Mouse (Mus musculus) MEL-GATA-1-ER (cell line): ENCODE results near the gene Rbl1.

Experiments
- DNase-seq: peaks from one replicate; pipeline ENCODE4 v3.0.0-alpha.2; 2012; ENCODE audit warnings: low read depth; ENCODE audit errors: extremely low read depth

The Rbl1 gene

DNA sequence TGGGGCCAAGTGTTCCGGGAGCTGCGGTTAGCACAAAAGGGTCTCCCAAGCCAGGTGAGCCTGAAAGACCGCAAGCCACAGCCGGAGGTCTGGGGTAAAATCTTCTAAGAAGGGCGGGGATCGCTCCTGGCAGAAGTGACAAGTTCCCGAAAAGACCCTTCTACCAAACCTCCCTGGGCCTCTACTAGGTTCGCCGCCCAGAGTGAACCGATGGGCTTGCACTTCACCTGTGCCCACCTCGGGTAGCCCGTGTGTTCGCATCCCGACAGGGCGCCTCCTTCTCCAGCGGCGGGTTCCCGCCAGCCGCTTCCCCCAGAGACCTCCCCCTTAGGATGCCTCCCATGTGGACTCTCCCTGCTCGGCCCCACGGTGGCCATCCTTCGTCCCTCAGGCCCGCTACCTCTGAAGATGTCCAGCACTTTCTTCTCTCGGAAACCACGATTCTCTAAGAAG is 69.8 kb downstream of the Rbl1 start:
- no peak for DNase-seq

DNA sequence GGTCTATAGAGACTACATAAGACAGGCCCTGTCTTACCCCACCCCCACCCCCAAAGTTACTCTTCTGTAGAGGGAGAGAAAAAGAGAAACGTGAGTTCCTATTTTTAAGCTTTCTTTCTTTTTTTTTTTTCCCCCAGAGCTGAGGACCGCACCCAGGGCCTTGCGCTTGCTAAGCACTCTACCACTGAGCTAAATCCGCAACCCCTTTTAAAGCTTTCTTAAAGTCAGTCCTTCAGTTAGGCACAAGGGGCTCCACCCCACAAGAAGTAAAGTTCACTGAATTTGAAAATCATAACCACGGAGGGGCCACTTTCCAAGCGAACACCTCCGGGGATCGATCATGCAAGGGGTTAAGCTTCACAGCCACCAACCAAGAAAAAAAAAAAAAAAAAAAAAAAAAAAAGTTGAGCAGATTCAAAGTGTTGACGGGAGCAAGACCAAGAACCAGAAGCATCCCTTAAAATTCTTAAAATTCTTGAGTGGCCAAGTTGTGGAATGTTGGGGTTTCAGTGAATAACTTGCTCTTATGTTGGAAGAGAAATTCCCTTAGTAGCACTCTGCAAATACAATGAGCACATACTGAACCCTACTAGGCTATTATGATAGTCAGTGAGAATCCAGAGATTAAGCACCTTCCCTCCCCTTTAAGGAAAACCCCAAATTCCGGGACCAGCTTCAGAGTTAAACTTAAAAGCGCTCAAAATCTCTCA is 70.4 kb downstream of the Rbl1 start:
- no peak for DNase-seq

DNA sequence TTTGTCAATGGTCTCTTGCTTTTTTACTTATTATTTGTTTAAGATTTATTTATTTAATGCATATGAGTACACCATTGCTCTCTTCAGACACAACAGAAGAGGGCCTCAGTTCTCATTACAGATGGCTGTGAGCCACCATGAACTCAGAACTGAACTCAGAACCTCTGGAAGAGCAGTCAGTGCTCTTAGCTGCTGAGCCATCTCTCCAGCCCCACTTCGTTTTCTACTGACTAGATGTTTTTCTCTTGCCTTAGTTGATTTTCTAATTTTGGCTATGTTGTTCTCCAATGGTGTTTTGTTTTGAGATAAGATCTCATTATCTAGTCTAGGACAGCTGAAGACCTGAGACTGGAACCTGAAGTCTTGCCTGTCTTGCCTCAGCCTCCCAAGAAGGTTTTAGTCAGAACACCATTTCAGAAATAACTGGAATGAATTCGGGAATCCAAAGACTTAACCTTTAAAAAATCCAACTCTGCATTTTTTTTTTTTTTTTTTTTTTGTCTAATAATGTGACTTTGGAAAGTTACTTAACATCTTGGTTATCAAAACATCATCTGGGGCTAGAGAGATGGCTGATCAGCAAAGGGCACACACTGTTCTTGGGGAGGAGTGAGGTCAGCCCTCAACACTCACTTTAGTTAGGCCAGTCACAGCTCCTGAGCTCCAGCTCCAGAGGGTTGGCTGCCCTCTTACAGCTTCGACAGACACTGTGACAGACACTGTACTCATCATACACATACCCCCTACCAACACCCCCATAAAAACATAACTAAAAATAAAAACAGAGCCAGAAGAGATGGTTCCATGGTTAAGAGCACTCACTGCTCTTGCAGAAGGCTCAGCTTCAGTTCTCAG is 71.4 kb downstream of the Rbl1 start:
- no peak for DNase-seq

DNA sequence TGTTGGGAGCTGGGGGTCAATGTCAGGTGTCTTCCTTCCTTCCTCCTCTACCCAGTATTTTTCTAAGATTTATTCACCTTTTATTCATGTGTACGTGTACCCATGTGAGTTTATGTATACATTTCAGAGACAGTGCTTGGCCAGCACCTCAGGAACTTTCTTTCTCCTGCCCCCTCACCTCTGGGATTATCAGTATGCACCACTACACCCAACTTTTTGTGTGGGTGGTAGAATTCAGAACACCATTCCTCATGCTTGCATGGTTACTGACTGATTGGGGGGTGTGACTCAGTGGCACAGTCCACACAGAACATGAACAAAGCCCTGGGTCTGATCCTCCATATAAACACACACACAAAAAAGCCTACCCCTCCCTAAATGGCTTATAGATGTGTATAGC is 72.2 kb downstream of the Rbl1 start:
- no peak for DNase-seq

DNA sequence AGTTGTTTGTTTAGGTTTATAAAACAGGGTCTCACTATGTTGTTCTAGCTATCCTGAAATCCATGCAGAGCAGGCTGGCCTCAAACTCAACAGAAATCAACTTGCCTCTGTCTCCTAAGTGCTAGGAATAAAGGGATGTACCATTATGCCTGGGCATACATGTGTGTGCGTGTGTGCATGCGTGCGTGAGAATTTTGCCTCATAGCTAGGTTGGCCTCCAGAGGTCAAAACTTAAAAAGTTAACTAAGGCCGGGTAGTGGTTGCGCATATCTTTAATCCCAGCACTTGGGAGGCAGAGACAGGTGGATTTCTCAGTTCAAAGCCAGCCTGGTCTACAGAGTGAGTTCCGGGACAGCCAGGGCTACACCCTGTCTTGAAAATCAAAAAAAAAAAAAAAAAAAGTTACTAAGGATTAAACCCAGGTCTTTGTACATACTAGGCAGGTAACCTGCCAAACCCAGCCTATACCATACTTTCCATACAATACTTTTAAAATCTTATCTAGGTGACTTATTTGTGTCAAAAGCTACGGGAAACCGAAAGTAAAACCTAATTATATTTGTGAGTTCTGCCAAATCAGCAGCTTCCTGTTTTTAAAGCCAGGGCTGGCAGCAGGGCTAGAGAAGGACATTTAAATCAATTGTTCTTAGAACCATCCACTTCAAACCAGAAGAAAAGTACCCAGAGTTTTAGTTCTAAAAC is 73.4 kb downstream of the Rbl1 start:
- peak; percentile 49 for DNase-seq

DNA sequence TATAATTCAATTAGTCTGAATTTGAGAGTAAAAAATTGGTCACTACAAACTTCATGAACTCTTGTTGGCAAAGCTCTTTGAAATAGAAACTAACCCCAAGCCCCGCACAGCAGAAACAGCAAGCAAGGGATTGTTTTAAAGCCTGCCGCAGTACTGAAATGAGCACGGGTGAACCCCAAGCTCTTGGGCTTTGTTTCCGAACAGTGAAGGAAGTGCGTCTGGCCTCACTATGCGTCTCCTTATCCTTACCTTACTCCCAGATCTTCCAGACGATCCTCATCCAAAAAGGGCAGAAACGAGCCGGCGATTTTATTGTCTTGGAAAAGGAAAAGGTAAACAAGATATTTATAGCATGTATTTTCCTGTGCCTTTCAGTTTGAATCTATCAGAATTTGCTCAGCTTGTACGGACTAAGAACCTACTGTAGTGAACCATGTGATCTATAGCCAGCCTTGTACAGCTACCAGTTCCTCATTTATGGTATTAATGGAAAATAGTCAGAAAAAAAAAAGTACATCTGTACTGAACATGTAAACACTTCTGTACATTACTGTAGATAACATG is 74.7 kb downstream of the Rbl1 start:
- no peak for DNase-seq

DNA sequence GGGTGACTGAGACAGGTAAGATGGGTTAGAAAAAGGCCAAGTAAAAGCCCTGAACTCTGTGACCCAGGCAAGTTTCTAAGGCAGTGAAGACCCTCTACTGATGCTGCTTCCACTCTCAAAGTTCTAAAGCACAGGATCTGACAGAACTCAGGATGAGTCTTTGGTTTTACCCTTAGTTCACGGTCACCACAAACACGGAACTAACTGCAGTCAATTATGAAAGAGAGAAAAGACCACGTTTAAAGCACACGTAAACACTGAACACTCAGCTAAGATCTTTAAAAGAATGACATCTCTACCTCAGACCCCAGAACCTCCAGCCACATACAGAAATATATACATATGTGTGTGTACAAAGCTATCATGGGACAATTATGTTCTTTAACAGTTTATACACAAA is 75.2 kb downstream of the Rbl1 start:
- no peak for DNase-seq

DNA sequence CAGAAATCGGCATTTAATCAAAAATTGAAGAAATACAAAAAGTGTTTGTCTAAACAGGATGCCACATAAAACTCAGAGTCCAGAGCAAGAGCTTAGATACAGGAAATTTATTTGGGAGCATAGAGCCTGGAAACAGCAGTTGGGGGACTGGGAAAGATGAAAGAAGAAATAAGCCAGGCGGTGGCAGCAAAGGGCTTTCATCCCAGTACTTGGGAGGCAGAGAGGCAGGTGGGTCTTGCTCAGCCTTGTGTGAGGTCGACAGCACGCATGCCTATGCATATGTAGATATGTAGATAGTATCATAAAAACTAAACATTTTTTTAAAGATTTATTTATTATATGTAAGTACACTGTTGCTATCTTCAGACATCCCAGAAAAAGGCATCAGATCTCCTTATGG is 76.3 kb downstream of the Rbl1 start:
- DNase-seq, result no peak

DNA sequence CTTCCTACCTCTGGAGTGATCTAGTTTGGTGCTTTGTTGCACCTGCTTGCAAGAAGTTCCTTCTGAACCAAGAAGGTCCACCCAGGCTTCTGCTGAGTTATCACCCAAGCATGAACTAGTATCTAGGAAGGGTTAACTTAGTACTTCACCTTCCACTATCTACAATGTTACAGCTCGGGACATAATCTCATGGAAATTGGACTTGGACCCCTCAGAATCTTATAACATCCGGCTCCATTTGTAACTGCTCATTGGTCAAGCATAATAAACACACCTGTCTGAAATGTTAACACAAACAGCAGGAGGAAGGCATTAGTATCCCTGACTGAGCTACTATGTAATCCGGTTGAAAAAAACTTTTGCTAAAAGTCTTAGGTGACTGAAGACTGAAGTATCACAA is 77.0 kb downstream of the Rbl1 start:
- no peak for DNase-seq

DNA sequence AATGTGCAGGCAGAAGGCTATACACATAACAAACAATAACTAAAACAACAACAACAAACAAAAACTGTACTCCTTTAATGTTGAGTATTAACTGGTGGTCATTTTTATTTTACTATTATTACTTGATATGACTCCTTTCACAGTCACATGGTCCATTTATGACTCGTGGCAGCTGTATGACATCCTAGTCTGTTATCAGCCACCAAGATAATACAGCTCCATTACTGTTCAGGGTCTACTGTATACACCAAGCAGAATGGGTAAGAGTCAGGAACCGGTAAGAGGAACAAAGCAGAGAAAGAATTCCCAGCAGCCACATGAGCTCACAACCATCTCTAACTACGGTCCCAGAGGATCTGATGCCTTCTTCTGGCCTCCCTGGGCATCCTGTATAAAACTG is 79.1 kb downstream of the Rbl1 start:
- DNase-seq, result no peak

DNA sequence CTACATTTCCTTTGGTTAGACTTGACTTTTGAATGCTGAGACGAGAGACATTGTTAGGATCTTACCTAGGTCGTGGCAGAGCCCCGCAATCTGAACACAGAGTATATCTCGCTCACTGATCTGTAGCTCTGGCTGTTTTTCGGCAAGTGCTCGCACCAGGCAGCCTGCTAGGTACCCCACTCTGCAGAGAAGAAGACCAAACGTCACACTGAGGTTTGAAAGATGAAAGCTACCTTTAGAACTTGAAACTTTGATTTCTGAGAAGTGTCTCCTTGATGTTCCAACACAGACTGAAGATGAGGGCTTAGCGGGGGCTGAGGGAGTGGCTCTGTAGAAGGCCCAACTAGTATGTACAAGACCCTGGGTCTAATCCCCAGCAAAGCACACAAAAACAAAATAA is 82.6 kb downstream of the Rbl1 start:
- no peak for DNase-seq

DNA sequence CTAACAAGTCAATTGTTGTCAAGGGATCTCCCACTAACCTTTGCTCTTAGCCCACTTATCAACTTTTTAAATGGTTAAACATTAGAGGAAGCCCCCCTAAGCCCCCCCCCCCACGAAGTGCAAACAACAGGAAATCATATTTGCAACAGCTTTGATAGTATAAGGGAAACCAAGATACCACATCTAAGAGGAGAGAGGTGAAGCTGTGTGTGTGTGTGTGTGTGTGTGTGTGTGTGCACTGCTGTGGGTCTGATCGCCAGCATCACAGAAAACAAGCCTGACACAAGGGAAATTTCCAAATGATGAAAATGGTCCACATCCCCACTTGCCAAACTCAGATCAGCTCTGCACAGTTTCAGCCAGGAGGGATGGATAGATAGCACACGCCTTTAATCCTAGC is 85.3 kb downstream of the Rbl1 start:
- DNase-seq, result no peak

DNA sequence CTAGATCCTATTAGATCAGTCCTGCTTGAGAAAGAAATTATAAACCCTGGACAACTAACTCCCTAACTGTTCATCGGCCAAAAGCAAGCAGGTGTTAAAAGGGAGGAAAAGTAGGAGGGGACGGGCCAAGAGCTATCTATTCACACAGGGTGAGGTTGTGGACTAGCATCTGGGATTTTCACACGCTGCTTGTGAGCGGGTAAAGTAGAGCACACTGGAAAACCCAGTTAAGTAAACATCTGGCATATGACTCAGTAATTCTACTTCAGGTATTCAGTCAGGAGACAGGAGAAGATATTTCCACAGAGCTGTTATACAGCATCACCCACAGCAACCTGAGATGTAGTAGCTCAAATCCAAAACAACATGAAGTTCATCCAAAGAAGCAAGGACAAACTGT is 85.8 kb downstream of the Rbl1 start:
- DNase-seq, result no peak

DNA sequence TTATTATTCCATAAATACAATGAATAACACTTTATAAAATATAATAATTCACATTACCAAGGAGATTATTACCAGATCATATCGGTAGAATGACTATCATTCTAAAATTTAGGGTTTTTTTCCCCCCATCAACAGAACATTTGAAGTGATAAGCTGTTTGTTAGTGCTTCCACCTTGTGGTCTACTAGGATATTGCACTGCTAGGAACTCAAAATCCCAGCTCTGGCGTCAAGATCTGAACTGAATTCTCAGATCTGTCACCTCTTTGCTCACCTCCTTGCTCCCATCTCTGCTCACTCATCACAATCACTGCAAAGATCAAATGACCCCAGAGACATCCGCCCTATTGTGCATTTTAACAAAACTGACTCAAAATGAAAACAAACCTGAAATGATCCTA is 87.4 kb downstream of the Rbl1 start:
- DNase-seq, result no peak

DNA sequence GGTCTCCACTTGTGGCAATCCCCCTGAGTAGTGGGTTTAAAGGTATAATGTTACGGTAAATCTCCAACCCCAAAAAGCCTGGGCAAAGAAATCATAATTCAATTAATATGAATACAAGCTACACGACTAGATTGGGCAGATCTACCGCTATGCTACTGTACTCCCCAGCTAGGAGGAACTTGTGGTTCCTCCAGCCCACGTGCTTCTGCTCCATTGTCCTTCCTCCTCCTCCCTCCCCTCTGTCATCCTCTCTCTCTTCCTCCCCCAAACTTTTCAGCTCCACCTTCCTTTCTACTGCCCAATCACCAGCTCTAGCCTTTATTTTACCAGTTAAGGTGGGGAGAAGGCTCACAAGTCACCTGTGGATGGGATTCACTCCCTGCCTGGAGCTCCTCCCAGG is 96.1 kb downstream of the Rbl1 start:
- peak; percentile 52 for DNase-seq

DNA sequence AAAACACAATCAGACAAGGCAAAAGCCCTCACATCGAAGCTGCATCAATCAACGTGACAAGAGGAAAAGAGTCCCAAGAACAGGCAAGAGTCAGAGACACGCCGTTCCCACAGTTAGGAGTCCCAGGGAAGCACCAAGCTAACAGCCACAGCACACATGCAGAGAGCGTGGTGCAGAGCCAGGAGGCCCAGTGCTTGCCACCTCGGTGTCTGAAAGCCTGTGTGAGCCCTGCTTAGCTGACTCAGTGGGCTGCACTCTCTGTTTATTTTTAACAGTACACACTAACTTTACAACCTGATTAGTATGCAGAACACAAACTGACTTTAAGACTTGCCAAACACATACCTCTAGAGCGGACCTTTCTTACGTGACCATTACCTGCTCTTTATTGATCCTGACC is 99.9 kb downstream of the Rbl1 start:
- no peak for DNase-seq

DNA sequence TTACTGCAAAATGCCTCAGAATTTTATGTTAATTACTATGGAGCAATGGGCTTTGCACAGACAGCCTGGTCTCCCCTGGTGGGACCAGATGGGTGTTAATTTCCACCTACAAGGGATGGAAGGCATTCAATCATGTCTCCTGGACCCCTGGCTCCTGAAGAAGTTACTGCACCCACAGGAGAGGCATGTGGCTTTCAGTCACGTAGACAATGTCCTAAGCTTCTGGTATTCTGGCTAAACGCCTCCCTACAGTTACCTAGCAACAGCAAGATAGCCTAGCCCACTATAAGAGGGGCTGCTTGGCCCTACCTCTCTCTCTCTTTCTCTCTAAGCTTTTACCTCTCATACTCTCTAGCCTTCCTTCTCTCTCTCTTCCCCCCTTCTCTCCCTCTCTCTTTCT is 102.1 kb downstream of the Rbl1 start:
- DNase-seq, result no peak

DNA sequence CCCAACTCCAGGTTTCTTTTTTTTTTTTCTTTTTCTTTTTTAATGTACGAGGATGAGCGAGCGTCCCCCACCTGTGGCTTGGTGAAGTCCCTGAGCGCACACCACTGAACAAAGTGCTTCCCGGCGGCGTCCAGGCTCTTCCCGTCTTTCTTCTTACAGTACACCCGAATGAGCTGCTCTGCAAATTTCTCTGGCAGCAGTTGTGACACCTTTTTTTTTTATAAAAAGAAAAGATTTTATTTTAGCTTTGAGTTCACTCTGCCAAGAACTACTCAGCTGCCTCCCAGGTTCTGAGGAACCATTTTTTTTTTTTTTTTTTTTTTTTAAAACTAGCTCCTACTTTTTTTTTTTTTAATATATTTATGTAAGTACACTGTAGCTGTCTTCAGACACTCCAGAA is 102.7 kb downstream of the Rbl1 start:
- DNase-seq, result no peak

DNA sequence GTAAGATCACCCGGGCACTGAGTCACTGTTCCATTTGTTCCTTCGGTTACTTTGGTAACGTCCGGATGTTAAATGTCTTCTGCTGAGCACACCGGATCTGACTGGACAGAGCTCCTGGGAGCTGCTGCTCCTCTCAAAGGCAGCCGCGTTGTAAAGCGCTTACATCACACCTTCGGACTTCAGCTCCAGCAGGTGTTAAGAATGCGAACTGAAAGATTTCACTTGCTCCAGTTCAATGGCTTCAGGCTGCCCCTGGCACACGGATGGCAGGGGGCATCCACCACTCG is 104.1 kb downstream of the Rbl1 start:
- DNase-seq, result no peak

DNA sequence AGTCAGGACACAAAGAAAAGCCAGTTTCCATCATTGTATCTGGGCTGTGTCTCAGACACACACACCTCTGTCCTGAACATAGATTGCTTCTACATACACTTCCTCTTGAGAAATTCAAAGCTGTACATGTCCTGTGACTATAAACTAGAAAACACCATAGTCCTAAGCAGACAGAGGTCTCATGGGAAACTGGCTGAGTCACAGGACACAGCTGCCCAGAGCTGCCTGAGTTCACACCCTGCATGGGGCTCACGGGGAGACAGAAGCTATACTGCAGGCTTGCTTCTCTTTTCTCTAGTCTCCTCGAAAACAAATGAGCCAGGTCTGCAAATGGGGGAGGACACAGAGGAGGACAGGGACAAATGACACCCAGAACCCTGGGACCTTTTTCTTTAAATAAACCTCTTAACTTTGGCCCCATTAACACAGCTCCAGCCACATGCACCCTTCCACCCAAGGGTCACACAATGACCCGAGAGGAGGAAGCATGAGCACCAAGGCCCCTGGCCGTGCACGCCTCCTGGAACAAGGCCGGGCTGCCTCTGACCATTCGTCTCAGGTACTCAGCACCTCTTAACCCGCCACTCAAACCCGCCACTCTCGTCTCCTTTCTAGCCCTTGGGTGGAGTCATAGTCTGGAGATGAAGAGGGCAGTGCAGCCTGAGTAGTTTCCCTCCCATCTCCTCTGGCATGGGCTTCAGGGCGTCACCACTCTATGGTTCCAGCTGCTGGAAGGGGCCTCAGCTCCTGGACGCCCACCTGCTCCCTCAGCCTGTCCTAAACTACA is 104.6 kb downstream of the Rbl1 start:
- DNase-seq, result no peak
